Mouse (Mus musculus): ENCODE measurements around the gene Olfr94. TPM values are rescaled to one million over a fixed set of nuclear protein-coding genes. Genes with fewer than 3 reads are reported as not detected.

Olfr94 gene
- not detected for total RNA-seq (2023)

DNA sequence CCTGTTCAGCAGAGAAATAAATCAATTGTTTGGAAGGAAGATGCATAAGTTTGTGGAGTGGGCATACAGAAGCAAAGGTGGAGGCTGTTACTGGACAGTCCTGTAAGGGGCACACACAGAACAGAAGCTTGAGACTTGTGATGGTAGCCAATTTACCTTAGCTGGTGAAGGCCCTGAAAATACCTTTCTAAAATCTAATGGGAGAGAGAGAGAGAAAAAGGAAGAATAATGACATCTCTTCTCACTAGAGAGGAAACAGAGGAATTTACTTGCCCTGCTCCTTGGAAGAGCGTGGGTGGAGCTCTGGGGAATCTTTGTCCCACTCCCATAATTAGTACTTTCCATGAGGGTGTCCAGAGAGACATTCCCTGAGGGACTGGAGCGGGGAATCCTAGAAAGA, at the start of gene Olfr94:
Olfr94 (minus strand) TSS at position 101 of the 400 bp plus-strand sequence.

GRCm38 (mm10) chr17:37237230-37237629, 36.4 kb upstream of the Olfr94 start, which contains the start of gene Olfr97:
Gene Olfr97, minus strand, starts transcription at chr17:37237330.

GRCm38 (mm10) chr17:37219846-37220245, 19.1 kb upstream of the Olfr94 start, which contains the start of gene Olfr96:
Gene Olfr96, plus strand, starts transcription at chr17:37220146.

DNA sequence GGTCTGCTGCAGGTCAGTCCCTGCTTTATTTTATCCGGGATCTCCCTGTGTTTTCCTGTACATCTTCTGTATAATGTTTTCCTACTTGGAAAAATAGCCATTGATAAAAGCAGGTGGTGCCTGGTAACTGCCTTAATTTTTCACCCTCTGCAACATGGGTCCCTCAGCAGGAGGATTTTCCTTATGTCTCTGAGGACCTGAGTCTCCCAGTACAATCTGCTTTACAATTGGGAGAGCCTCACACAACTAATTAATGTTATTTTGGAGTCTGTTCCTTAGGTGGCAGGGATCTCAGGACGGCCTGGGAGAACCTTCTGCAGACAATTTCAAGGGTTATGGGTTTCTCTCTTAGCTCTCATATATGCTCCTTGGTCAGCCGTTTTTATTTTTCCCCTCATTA, 12.2 kb upstream of the Olfr94 start, which contains the start of gene Olfr95:
Olfr95 (minus strand) TSS at position 101 of the 400 bp plus-strand sequence.

GRCm38 (mm10) chr17:37193656-37194055, 7.1 kb downstream of the Olfr94 start, which contains the start of gene Ubd:
Gene Ubd, plus strand, starts transcription at chr17:37193892.

DNA sequence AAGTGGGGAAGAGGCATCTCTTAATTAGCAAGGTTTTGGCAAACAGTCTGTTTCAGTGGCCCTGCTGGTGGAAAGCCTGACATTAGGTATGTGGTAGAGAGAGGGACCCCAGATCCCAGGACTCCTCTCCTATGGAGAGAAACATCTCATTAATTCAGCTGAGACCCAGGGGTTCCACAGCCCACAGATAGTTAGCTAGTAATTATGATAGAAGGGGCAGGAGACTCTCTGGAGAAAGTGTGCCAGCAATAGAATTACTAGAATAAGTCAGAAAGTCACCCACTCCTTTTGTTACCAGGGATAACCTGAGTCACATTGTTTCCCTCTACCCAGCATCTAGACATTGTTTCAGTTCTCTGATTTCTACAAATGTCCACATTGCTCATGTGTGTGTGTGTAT, 39.4 kb downstream of the Olfr94 start, which contains the start of gene Olfr93:
Olfr93 (minus strand) TSS at position 101 of the 400 bp plus-strand sequence.

Other genes starting within 250 kb of the Olfr94 start
- gene Ppp1r11, start 249.3 kb downstream of the Olfr94 start, total RNA-seq (2023), result 56.2 TPM
- gene Znrd1, start 242.4 kb downstream of the Olfr94 start, total RNA-seq (2023), result 59.2 TPM
- 2.3 TPM for gene Znrd1as, start 242.4 kb downstream of the Olfr94 start, total RNA-seq (2023)
- gene 2410137M14Rik, start 219.8 kb downstream of the Olfr94 start, total RNA-seq (2023), result not detected
- not detected for gene H2-M5, start 211.5 kb downstream of the Olfr94 start, total RNA-seq (2023)
- gene Zfp57, start 199.8 kb downstream of the Olfr94 start, total RNA-seq (2023), result not detected
- gene Mog, start 177.6 kb downstream of the Olfr94 start, total RNA-seq (2023), result not detected
- gene Gabbr1, start 155.0 kb downstream of the Olfr94 start, total RNA-seq (2023), result 153 TPM
- gene Olfr90, start 112.5 kb downstream of the Olfr94 start, total RNA-seq (2023), result 0.18 TPM
- not detected for gene Olfr91, start 102.7 kb downstream of the Olfr94 start, total RNA-seq (2023)
- not detected for gene Olfr92, start 80.9 kb downstream of the Olfr94 start, total RNA-seq (2023)
- not detected for gene Olfr93, start 39.5 kb downstream of the Olfr94 start, total RNA-seq (2023)
- gene Ubd, start 7.1 kb downstream of the Olfr94 start, total RNA-seq (2023), result not detected
- gene Olfr95, start 12.1 kb upstream of the Olfr94 start, total RNA-seq (2023), result not detected
- not detected for gene Olfr96, start 19.2 kb upstream of the Olfr94 start, total RNA-seq (2023)
- not detected for gene Olfr97, start 36.3 kb upstream of the Olfr94 start, total RNA-seq (2023)
- not detected for gene Olfr98, start 62.8 kb upstream of the Olfr94 start, total RNA-seq (2023)
- 38.8 TPM for gene H2-M3, start 69.2 kb upstream of the Olfr94 start, total RNA-seq (2023)
- gene Olfr99, start 82.5 kb upstream of the Olfr94 start, total RNA-seq (2023), result not detected
- gene Olfr101, start 103.3 kb upstream of the Olfr94 start, total RNA-seq (2023), result not detected
- not detected for gene Olfr102, start 116.1 kb upstream of the Olfr94 start, total RNA-seq (2023)
- gene Olfr103, start 138.7 kb upstream of the Olfr94 start, total RNA-seq (2023), result not detected
- gene Olfr104-ps, start 158.6 kb upstream of the Olfr94 start, total RNA-seq (2023), result not detected
- not detected for gene Olfr105-ps, start 178.0 kb upstream of the Olfr94 start, total RNA-seq (2023)
- not detected for gene Olfr106-ps, start 189.4 kb upstream of the Olfr94 start, total RNA-seq (2023)
- gene Olfr107, start 198.2 kb upstream of the Olfr94 start, total RNA-seq (2023), result not detected
- not detected for gene Olfr108, start 244.5 kb upstream of the Olfr94 start, total RNA-seq (2023)

All from CD8-positive naive resting alpha-beta T cell, adult 57 days (primary cell).